Mouse (Mus musculus): ENCODE measurements around the gene Fgfr1op2.

The Fgfr1op2 gene

DNA sequence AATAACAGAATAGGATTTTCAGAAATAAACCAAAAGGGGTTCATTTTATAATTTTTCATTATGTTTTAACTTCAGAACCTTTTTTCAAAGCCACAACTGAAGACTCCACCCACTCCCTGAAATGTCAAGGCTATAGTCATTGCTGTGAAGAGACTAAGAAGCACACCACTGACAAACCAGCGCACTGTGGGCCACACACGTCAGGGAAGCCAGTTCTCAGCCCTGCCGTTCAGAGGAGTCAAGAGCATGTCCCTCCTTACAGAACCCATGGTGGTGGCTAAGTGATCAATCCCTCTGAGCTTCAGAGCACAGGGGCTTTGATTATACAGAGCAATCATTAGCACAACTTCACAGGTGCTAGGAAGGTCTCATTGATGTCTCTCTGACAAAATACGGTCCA is 25.6 kb downstream of the Fgfr1op2 start:
- DNase-seq (ENCODE audit: low spot score): no peak

GRCm38 (mm10) chr6:146603651-146604050 is 26.6 kb downstream of the Fgfr1op2 start:
- DNase-seq (ENCODE audit: low spot score): no peak

GRCm38 (mm10) chr6:146611385-146611784 is 34.4 kb downstream of the Fgfr1op2 start:
- peak; percentile 56 for DNase-seq (ENCODE audit: low spot score)

DNA sequence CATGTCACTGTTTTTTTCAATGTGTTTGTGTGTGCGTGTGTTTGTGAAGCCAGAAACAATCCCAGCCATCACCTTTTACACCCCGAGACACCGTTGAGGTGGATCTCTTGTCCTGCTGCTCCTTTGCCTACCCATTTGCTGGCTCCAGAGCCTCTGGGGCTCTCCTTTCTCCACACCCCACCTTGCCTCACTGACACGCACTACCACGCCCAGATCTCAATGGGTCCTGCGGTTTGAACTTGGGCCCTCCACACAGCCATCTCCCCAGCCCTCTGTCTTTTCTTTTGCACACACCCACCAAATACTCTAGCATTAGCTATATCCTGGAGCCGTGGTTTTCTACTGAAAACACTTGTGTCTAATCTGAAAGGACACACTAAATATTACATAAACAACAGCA is 34.9 kb downstream of the Fgfr1op2 start:
- no peak for DNase-seq (ENCODE audit: low spot score)

GRCm38 (mm10) chr6:146612736-146613135 is 35.7 kb downstream of the Fgfr1op2 start:
- no peak for DNase-seq (ENCODE audit: low spot score)

DNA sequence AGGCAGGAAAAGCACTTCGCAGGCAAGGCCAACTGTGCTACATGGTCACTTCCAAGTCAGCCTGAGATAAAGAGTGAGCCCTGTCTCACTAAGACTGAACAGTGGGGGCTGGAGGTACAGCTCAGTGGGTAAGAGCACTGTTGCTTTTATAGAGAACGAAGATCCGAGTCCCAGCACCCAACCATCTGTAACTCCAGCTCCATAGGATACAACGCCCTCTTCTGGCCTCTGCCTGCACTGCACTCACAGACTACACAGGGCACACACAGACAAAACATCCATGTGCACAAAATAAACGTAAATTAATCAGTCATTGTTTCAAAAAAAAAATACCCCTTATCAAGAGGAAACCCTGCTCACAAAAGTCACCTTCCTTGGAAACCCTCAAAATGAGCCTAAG is 36.9 kb downstream of the Fgfr1op2 start:
- no peak for DNase-seq (ENCODE audit: low spot score)

- no peak for DNase-seq (ENCODE audit: low spot score)
These were observed 37.5 kb downstream of the Fgfr1op2 start for GRCm38 (mm10) chr6:146614541-146614940.

DNA sequence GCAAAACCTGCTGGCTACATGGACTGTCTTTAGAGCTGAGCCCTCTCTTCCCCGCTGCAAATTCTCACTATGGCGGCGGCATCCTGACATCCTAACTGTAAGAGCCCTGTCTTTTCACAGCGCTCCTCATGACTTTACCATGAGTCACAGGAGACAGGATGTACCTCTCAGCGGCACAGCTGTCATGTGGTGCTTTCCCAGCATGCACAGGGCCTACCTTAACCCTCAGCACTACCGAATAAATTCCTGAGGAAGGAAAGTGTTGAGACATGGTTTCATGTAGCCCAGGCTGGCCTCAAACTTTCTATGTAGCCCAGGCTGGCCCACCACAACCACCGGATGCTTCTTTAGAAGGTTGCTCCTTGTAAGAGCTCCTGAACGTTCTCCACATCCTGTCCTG is 38.9 kb downstream of the Fgfr1op2 start:
- no peak for DNase-seq (ENCODE audit: low spot score)

- DNase-seq (ENCODE audit: low spot score): no peak
These were observed 39.7 kb downstream of the Fgfr1op2 start for GRCm38 (mm10) chr6:146616670-146617069.

DNA sequence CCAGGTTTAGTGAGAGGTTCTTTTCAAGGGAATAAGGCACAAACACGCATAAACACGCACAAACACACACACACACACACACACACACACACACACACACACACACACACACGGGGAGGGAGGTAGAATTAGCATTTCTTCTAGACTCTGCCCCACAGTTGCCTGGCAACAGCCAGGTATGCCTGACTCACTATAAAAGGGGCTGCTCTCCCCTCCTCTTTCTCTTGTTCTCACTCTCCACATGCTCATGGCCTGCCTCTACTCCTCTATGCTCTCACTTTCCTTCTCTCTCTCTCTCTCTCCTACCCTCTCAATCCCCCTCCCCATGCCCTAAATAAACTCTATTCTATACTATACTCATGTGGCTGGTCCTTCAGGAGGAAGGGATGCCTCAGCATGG is 51.1 kb downstream of the Fgfr1op2 start:
- no peak for DNase-seq (ENCODE audit: low spot score)

DNA sequence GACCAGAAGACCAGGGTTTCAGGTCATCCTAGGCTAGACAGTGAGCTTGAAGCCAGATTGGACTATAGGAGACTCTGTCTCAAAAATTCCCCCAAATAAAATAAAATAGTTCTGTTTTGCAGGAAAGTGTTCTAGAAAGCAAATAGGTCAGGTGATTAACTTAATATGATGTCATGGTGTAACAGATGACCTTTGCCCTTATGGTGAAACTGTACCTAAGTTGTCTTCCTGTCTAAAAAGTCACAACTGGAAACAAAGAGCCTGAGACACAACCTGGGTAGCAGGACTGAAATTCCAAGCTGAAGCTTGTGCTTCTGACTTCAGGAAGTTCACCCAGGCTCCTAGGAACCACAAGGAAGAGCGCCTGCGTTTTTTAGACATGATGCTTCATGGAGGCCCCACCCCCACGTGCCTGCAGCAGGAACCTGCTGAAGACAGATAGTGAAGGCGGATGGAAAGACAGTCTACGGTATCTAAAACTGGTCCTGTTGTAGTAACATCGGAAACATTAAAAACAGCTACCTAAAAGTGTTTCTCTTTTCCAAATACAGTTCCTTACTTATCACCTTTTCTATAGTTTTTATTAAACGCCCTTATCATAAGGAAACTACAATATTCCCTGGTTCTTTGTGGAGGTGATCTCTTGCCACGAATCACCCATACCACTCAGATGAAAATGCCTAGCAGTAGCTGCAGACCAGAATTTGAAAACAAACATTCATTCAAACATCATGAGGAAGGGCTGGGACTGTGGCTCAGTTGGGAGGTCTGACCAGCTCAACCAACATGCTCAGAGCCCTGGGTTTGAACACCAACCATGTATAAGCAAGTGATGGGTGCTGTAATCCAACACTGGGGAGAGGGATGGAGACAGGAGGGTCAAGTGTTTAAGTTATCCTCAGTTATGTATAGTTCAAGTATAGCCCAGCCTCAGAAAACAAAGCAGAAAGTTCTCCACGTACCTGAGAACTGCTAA is 53.1 kb downstream of the Fgfr1op2 start:
- DNase-seq (ENCODE audit: low spot score): peak; percentile 76

DNA sequence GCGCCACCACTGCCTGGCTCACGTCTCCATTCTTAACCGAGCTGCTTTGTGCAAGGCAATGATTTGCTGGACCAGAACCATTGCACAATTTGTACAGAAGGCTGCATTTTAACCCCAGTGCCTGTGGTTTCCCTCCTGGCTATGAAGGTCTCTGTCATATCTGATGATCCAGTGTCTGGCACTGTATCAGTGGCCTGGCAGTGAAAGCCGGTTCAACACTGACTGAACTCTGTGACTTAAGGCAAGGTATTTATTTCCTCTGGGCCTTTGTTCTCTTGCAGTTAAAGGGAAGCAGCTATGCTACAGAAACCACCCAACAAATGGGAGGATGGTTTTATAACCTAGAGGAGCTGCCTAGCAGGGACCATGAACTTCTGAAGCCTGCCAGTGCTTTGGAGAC is 54.0 kb downstream of the Fgfr1op2 start:
- no peak for DNase-seq (ENCODE audit: low spot score)

GRCm38 (mm10) chr6:146631847-146632246 is 54.8 kb downstream of the Fgfr1op2 start:
- DNase-seq (ENCODE audit: low spot score): no peak

DNA sequence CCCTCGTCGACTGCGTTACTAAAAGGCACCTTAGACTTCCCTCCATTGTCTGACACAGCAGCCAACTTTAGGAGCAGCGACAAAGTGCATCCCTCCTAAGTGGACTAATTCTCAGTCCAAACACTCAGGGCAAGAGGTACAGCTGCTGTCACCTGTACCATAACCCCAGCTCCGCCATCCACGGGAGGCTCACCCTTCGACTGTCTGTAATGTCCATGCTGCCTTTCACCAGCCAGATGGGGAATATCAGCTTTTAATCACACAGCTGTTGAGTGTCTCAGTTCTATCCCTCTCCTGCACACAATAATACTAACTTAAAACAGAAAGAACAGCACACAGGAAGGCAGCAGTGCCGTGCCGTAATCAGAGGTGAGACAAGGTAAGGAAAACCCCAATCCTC is 55.4 kb downstream of the Fgfr1op2 start:
- no peak for DNase-seq (ENCODE audit: low spot score)

DNA sequence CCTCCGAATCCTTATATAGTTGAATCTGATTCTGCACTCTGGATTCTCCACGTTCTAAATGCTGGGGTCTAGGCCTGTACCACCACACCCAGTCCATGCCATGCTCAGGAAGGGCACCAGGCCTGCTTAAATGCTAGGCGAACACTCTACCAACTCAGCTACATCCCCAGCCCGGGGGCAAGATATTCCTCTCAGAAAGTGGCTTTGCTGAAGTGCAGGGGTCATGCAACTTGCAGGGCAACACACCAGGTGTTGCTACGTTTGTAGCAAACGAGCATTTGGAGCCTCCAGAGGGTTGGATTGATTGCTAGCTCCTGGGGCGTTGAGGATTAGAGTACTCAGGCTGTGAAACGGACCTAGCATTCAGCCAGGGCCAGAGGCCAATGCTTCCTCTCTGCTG is 56.1 kb downstream of the Fgfr1op2 start:
- no peak for DNase-seq (ENCODE audit: low spot score)

GRCm38 (mm10) chr6:146633629-146634014 is 56.6 kb downstream of the Fgfr1op2 start:
- DNase-seq (ENCODE audit: low spot score): no peak

GRCm38 (mm10) chr6:146634015-146634722 is 57.2 kb downstream of the Fgfr1op2 start:
- DNase-seq (ENCODE audit: low spot score): peak; percentile 74

DNA sequence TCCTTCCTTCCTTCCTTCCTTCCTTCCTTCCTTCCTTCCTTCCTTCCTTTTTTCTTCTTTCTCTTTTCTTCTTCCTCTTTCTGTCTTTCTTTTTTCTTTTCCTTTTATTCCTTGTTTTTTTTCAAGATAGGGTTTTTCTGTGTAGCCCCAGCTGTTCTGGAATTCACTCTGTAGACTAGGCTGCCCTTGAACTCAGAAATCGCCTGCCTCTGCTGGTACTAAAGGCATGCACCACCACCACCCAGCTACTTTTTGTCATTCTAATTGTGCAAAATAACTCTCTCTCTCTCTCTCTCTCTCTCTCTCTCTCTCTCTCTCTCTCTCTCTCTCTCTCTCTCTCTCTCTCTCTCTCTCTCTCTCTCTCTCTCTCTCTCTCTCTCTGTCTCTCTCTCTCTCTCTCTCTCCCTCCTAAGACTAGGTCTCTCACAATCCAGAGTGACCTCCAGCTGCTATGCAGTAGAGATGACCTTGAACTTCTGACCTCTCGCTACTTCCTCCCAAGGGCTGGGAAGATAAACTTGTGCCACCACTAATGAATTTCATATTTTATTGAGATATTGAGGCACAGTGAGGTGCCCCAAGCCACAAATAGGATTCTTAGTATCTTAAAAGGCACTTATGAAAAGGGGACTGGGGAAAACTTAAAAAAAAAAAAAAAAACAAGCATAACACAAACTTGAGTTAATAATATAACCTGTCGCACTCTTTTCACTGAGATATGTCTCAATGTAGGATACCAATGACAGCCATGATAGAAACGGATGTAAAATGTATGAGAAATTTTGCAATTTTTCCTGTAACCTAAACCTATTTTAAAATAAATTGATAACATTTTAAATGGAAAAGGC is 58.0 kb downstream of the Fgfr1op2 start:
- no peak for DNase-seq (ENCODE audit: low spot score)

GRCm38 (mm10) chr6:146636482-146636881 is 59.5 kb downstream of the Fgfr1op2 start:
- no peak for DNase-seq (ENCODE audit: low spot score)

GRCm38 (mm10) chr6:146640068-146640965 is 63.3 kb downstream of the Fgfr1op2 start:
- DNase-seq (ENCODE audit: low spot score): no peak

DNA sequence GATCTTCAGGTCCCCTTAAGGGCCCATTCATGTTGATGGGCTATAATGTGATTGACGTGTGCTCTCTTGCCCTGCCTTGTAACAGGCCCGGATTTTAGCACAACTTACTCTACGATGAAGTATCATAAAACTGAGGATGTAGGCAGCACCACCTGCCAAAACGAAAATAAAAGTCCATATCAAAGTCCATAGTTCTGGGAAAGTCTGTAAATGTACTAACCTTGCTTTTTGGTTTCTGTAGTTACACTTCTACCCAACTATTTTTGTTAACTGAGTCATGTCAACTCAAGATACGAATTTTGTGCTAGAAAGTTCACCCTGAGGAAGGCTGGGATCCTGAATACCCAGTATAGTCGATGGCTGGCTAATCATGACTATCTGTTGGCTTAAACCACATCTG is 64.0 kb downstream of the Fgfr1op2 start:
- no peak for DNase-seq (ENCODE audit: low spot score)
